Comparison of ENCODE assay signal across 15 mouse cellular contexts in the genomic region with DNA sequence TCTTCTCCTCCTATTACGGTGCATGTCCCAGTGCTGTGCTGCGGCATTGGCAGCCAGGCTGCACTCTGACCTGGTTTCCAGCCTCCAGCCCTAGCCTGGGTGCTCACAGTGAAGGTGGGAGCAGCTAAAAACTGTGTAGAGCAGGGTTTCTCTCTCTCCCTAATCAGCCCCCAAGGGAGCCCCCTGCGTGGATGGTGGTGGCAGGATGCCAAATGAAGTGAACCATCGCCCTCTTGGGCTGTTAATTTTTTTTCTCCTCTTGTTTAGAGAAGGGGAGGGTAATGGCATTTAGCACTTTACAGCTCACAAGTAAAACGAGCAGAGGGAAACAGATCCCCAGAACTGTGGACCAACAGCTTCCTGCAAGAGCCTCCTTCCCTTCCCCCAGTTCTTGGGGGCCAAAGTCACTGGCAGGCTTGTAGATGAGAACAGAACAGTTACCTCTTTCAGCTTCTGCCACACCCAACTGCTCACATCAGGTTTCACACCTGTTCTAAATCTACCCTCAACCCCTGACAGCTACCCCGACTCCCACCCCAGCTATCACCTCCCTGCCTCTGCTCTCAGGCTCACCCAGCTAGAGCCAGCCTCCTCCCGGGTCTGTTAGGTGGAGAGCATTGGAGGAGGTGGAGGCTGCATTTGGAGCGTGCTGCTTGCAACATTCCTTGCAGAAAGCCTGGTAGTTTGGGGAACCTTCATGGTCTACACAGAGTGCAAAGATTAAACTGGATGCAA. TPM values are rescaled to one million over a fixed set of nuclear protein-coding genes. Genes with fewer than 3 reads are reported as not detected.
DNase-seq lines count a peak whose midpoint lies in the region; ATAC-seq and TF ChIP-seq lines count a peak whose summit lies in the region.
"Had no signal": no experiment of that assay in that cellular context is flagged by ENCODE, and none has a peak within 500 bp of the region (broad histone marks: within the 10 kb centered on the region; RNA-seq: fewer than 3 reads in every experiment).

No protein-coding gene starts in this region.

- H3K9ac ChIP-seq in embryonic facial prominence, embryonic 12.5 days, result 0 out of 2 replicates have a peak overlapping the region, but pooled peaks have one; percentile 10
- peak overlapping the region; percentile 19; the same call in 1 of the 2 replicates for H3K9ac ChIP-seq in lung, embryonic 15.5 days
- H3K9ac ChIP-seq: heart, embryonic 15.5 days had no signal

- H3K36me3 ChIP-seq in embryonic facial prominence, embryonic 12.5 days, result no peaks in the 10 kb centered on the region
- H3K36me3 ChIP-seq in embryonic facial prominence, embryonic 10.5 days (replicated peaks), result no peaks in the 10 kb centered on the region
- no peaks in the 10 kb centered on the region for H3K36me3 ChIP-seq in lung, embryonic 15.5 days
- H3K36me3 ChIP-seq: G1E; heart, embryonic 15.5 days had no signal

- no peak for TF ChIP-seq CTCF in lung, adult 2 months (IDR thresholded peaks at IDR 0.05; ENCODE audit: insufficient read depth, low read length)

- no peak for DNase-seq in embryonic facial prominence, embryonic 10.5 days (ENCODE audit: low spot score)
- no peak for DNase-seq in lung, adult 2 months
- DNase-seq in kidney, postnatal 10 days, result peak; percentile 70
- DNase-seq in retina, postnatal 1 day, result peak; percentile 38
- DNase-seq in layer of hippocampus, postnatal 14 days (ENCODE audit: low spot score in 2 of 2), result no peak
- DNase-seq in right cerebral cortex, postnatal 14 days, result no peak
- DNase-seq: cerebellum, adult 8-10 months; left cerebral cortex, postnatal 4 days; spleen, adult 18-20 months had no signal

- no peak for ATAC-seq in embryonic facial prominence, embryonic 12.5 days (ENCODE audit: insufficient number of reproducible peaks, insufficient read depth, low FRiP score, low TSS enrichment)
- ATAC-seq in lung, embryonic 15.5 days (ENCODE audit: borderline replicate concordance, extremely low read depth, low FRiP score, low TSS enrichment), result 0 out of 2 replicates have a peak, but pooled peaks have one; percentile 36

- 37% methylated on average over 8 of the region's 8 CpGs for WGBS in embryonic facial prominence, embryonic 12.5 days
- 48% methylated on average over 8 of the region's 8 CpGs for WGBS in embryonic facial prominence, embryonic 10.5 days
- WGBS in lung, embryonic 15.5 days, result 10% methylated on average over 8 of the region's 8 CpGs
- whole genome bisulfite sequencing in lung, adult 2 months, result 14% methylated on average over 8 of the region's 8 CpGs

- H3K9me3 ChIP-seq in embryonic facial prominence, embryonic 12.5 days, result no peaks in the 10 kb centered on the region
- peaks cover 3% of the 10 kb centered on the region; the same call in 1 of the 2 replicates for H3K9me3 ChIP-seq in embryonic facial prominence, embryonic 10.5 days
- H3K9me3 ChIP-seq in lung, embryonic 15.5 days, result no peaks in the 10 kb centered on the region
- H3K9me3 ChIP-seq: G1E; heart, embryonic 15.5 days had no signal

- H3K27ac ChIP-seq in embryonic facial prominence, embryonic 12.5 days, result peak overlapping the region; percentile 43; the same call in 1 of the 2 replicates
- no peak overlapping the region for H3K27ac ChIP-seq in embryonic facial prominence, embryonic 10.5 days (replicated peaks)
- H3K27ac ChIP-seq in lung, embryonic 15.5 days, result 0 out of 2 replicates have a peak overlapping the region, but pooled peaks have one; percentile 36
- H3K27ac ChIP-seq: heart, embryonic 15.5 days had no signal

- H3K4me2 ChIP-seq in embryonic facial prominence, embryonic 12.5 days (replicated peaks), result no peak overlapping the region
- H3K4me2 ChIP-seq in lung, embryonic 15.5 days, result no peak overlapping the region
- H3K4me2 ChIP-seq: heart, embryonic 15.5 days had no signal

- H3K27me3 ChIP-seq in embryonic facial prominence, embryonic 12.5 days, result no peaks in the 10 kb centered on the region
- H3K27me3 ChIP-seq in embryonic facial prominence, embryonic 10.5 days (replicated peaks; ENCODE audit: low read depth, poor library complexity, severe bottlenecking), result peaks cover 25% of the 10 kb centered on the region
- no peaks in the 10 kb centered on the region for H3K27me3 ChIP-seq in lung, embryonic 15.5 days

- peaks cover 12% of the 10 kb centered on the region for H3K4me1 ChIP-seq in embryonic facial prominence, embryonic 12.5 days
- peaks cover 11% of the 10 kb centered on the region for H3K4me1 ChIP-seq in embryonic facial prominence, embryonic 10.5 days
- peaks cover 13% of the 10 kb centered on the region for H3K4me1 ChIP-seq in lung, embryonic 15.5 days
- H3K4me1 ChIP-seq in lung, adult 2 months (ENCODE audit: control insufficient read depth, insufficient read depth, low read length), result no peaks in the 10 kb centered on the region

- no peak for TF ChIP-seq POLR2A in lung, adult 2 months (IDR thresholded peaks at IDR 0.05; ENCODE audit: borderline replicate concordance, extremely low read depth, low read depth, low read length)

- H3K4me3 ChIP-seq in embryonic facial prominence, embryonic 12.5 days, result no peak overlapping the region
- H3K4me3 ChIP-seq in embryonic facial prominence, embryonic 10.5 days, result no peak overlapping the region
- no peak overlapping the region for H3K4me3 ChIP-seq in lung, embryonic 15.5 days
- H3K4me3 ChIP-seq in lung, adult 2 months (replicated peaks; ENCODE audit: extremely low read depth, low read depth, low read length), result no peak overlapping the region
- H3K4me3 ChIP-seq: heart, embryonic 15.5 days; megakaryocyte, embryonic 14.5 days had no signal

RNA-seq across cellular contexts. Expression of gene Pars2, which starts 7.2 kb away (rescaled TPM):
- 15.3 and 16.9 TPM in 2 replicates for polyA plus RNA-seq in embryonic facial prominence, embryonic 12.5 days (2016; fragmentation: Nextera tagmentation; extraction: Ambion mirVana)
- 16.3 and 17.0 TPM in 2 replicates for polyA plus RNA-seq in embryonic facial prominence, embryonic 10.5 days (2016; fragmentation: Nextera tagmentation; extraction: Ambion mirVana)
- polyA plus RNA-seq in lung, embryonic 15.5 days (2015; fragmentation: Nextera tagmentation; extraction: Ambion mirVana), result 12.9 and 13.5 TPM in 2 replicates
- 3.5 and 7.8 TPM in 2 replicates for polyA plus RNA-seq in lung, adult 2 months (2012; rRNA removed)
- 1 to 10 TPM; 6.8 to 7.3 TPM for total RNA-seq in layer of hippocampus, postnatal 14 days (2021)

RNA-seq across cellular contexts. Expression of gene Ttc22, which starts 21.4 kb away (rescaled TPM):
- 0.61 and 0.95 TPM in 2 replicates for polyA plus RNA-seq in embryonic facial prominence, embryonic 12.5 days (2016; fragmentation: Nextera tagmentation; extraction: Ambion mirVana)
- not detected in 2 replicates for polyA plus RNA-seq in embryonic facial prominence, embryonic 10.5 days (2016; fragmentation: Nextera tagmentation; extraction: Ambion mirVana)
- polyA plus RNA-seq in lung, embryonic 15.5 days (2015; fragmentation: Nextera tagmentation; extraction: Ambion mirVana), result 1.1 TPM in 2 replicates
- polyA plus RNA-seq in lung, adult 2 months (2012; rRNA removed), result 1.8 and 8.2 TPM in 2 replicates
- under 1 TPM; 0.91 to 0.94 TPM for total RNA-seq in layer of hippocampus, postnatal 14 days (2021)
- total RNA-seq: G1E had no signal
- polyA plus RNA-seq: G1E had no signal

RNA-seq across cellular contexts. Expression of gene Lexm, which starts 26.6 kb away (rescaled TPM):
- 0.40 and 0.76 TPM in 2 replicates for polyA plus RNA-seq in embryonic facial prominence, embryonic 12.5 days (2016; fragmentation: Nextera tagmentation; extraction: Ambion mirVana)
- polyA plus RNA-seq in embryonic facial prominence, embryonic 10.5 days (2016; fragmentation: Nextera tagmentation; extraction: Ambion mirVana), result 0.52 TPM in 1 of 2 replicates, not detected in the other
- polyA plus RNA-seq in lung, embryonic 15.5 days (2015; fragmentation: Nextera tagmentation; extraction: Ambion mirVana), result not detected in 2 replicates
- 0.11 TPM in 1 of 2 replicates, not detected in the other for polyA plus RNA-seq in lung, adult 2 months (2012; rRNA removed)
- total RNA-seq in layer of hippocampus, postnatal 14 days (2021), result not detected
- total RNA-seq: G1E had no signal
- polyA plus RNA-seq: G1E; heart, embryonic 15.5 days; large intestine, adult 2 months had no signal

RNA-seq across cellular contexts. Expression of gene Ttc4, which starts 35.1 kb away (rescaled TPM):
- polyA plus RNA-seq in embryonic facial prominence, embryonic 12.5 days (2016; fragmentation: Nextera tagmentation; extraction: Ambion mirVana), result 106 and 109 TPM in 2 replicates
- polyA plus RNA-seq in embryonic facial prominence, embryonic 10.5 days (2016; fragmentation: Nextera tagmentation; extraction: Ambion mirVana), result 107 and 117 TPM in 2 replicates
- 84.2 and 91.5 TPM in 2 replicates for polyA plus RNA-seq in lung, embryonic 15.5 days (2015; fragmentation: Nextera tagmentation; extraction: Ambion mirVana)
- 27.4 and 37.1 TPM in 2 replicates for polyA plus RNA-seq in lung, adult 2 months (2012; rRNA removed)
- 10 to 100 TPM; 38.7 to 41.3 TPM for total RNA-seq in layer of hippocampus, postnatal 14 days (2021)

Comparison
In these comparisons a context has a peak if more than half of its experiments do, and no peak if none do; other contexts are left out.
1. DNase-seq: peak in kidney, postnatal 10 days (single experiment) and retina, postnatal 1 day (single experiment); none in embryonic facial prominence, embryonic 10.5 days (single experiment), lung, adult 2 months (single experiment), layer of hippocampus, postnatal 14 days (0 of 2) and right cerebral cortex, postnatal 14 days (single experiment).